Mouse (Mus musculus): ENCODE data around the gene Foxj1. TPM values are rescaled to one million over a fixed set of nuclear protein-coding genes. Genes with fewer than 3 reads are reported as not detected.

Foxj1 gene
- polyA plus RNA-seq, 1 experiment from 2014 or later = 21.2 TPM

DNA sequence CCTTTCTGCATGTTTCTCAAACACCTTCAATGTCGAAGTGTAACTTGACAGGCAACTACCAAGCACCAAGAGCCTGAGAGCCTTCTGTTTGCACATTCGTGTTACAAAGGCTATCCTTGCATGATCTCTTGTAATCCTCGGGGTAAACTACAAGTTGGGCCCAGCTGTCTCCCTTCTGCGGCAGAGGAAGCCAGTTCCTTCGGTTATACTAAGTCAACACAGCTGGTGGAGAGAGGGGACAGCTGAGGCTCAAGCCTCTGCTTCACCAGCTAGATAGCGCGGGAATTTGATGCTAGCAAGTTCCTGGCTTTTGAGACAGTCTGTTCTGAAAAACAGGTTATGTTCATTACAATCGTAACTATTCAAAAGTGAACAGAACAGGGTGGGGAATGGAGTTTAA is 22.8 kb downstream of the Foxj1 start:
- H3K9me3 ChIP-seq = no peaks in the 10 kb centered on the region
- H3K4me2 ChIP-seq = no peak overlapping the region
- WGBS = 14% methylated on average over 8 of the region's 8 CpGs
- ATAC-seq (ENCODE audit: borderline replicate concordance, extremely low read depth, low FRiP score, low TSS enrichment) = peak; percentile 70; the same call in 1 of the 2 replicates
- H3K9ac ChIP-seq = no peak overlapping the region
- no peaks in the 10 kb centered on the region for H3K27me3 ChIP-seq
- no peaks in the 10 kb centered on the region for H3K36me3 ChIP-seq
- H3K4me1 ChIP-seq = peaks cover 13% of the 10 kb centered on the region
- no peak overlapping the region for H3K4me3 ChIP-seq
- H3K27ac ChIP-seq = 0 out of 2 replicates have a peak overlapping the region, but pooled peaks have one; percentile 43

DNA sequence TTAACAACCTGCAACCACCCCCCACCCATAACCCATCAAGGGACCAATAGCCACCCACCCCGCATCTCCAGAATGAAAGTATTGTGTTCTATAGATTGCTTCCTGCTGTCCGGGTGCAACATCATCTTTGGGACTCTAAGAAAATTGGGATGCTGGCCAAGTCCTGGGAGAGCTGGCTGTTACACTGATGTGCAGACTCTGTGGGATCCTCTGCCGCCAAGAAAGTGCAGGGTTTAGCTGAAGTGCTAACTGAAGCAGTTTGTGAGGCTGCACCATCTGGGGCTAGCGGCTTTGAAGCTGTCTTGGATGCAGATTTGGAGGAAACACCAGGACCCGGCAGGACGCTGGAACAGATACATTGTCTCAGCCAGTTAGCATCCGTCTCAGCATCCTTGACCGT is 24.0 kb downstream of the Foxj1 start:
- Histone ChIP-seq H3K36me3 (no peaks in the 10 kb centered on the region), H3K9ac (no peak overlapping the region), H3K4me1 (peaks cover 19% of the 10 kb centered on the region), H3K27me3 (no peaks in the 10 kb centered on the region), H3K4me2 (no peak overlapping the region), H3K9me3 (no peaks in the 10 kb centered on the region), H3K27ac (no peak overlapping the region), H3K4me3 (no peak overlapping the region)
- peak; percentile 56; the same call in 1 of the 2 replicates for ATAC-seq (ENCODE audit: borderline replicate concordance, extremely low read depth, low FRiP score, low TSS enrichment)
- 26% methylated on average over 8 of the region's 8 CpGs for WGBS

DNA sequence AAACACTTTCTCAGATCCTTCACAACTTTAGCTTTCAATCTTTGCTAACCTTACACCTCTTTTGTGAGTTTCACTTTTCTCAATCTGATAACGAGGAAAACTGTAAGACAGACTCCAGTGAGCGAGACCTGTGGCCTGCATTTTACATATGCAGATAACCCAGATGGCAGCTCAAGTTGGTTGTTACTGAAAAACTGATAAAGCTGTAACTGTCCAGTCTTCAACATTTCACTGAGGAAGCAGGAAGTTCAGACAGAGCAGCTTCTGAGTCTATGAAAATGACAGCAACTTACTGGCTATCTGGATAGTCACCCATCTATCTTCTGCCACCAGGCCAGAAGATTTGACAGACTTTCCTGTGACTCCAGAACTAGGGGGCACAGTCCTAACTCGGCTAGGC is 25.6 kb downstream of the Foxj1 start:
- no peak overlapping the region for H3K9ac ChIP-seq
- WGBS = 61% methylated on average over 3 of the region's 3 CpGs
- no peak overlapping the region for H3K27ac ChIP-seq
- H3K4me1 ChIP-seq = peaks cover 31% of the 10 kb centered on the region
- peaks cover 7% of the 10 kb centered on the region; the same call in 1 of the 2 replicates for H3K36me3 ChIP-seq
- ATAC-seq (ENCODE audit: borderline replicate concordance, extremely low read depth, low FRiP score, low TSS enrichment) = no peak
- H3K4me3 ChIP-seq = no peak overlapping the region
- no peaks in the 10 kb centered on the region for H3K27me3 ChIP-seq
- no peak overlapping the region for H3K4me2 ChIP-seq
- no peaks in the 10 kb centered on the region for H3K9me3 ChIP-seq

DNA sequence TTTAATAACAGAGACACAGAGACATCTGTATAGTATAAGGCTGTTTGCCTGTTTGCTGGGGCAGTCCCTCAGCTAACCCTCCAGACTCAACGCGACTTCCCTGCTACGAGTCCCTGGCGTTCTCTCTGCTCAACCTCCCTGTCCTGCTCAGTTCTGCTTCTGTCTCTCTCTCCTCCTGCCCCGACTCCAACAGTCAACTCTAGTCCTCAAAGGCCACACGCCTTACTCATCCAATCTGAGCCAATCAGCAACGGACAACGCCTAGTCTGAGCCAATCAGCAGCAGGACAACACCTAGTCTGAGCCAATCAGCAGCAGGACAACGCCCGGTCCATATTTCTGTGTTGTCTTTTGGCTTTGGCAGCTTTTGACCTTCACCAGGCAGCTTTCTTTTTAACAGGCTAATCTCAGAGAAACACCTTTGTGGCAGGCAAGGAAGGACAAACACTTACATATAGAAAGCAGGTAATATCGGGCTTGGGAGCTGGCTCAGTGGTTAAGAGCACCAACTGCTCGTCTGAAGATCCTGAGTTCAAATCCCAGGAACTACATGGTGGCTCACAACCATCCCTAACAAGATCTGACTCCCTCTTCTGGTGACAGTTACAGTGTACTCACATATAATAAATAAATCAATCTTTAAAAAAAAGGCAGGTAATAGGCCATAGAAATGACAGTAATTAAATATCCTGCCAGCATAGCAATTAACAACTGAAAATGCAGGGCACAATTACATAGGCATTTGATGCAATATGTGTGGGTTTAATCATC is 27.3 kb downstream of the Foxj1 start:
- no peak overlapping the region for H3K4me2 ChIP-seq
- no peak overlapping the region for H3K9ac ChIP-seq
- ATAC-seq (ENCODE audit: borderline replicate concordance, extremely low read depth, low FRiP score, low TSS enrichment) = no peak
- H3K4me1 ChIP-seq = peaks cover 31% of the 10 kb centered on the region
- H3K27ac ChIP-seq = no peak overlapping the region
- WGBS = 86% methylated on average over 12 of the region's 12 CpGs
- no peak overlapping the region for H3K4me3 ChIP-seq
- peaks cover 22% of the 10 kb centered on the region for H3K36me3 ChIP-seq
- H3K9me3 ChIP-seq = no peaks in the 10 kb centered on the region
- H3K27me3 ChIP-seq = no peaks in the 10 kb centered on the region

DNA sequence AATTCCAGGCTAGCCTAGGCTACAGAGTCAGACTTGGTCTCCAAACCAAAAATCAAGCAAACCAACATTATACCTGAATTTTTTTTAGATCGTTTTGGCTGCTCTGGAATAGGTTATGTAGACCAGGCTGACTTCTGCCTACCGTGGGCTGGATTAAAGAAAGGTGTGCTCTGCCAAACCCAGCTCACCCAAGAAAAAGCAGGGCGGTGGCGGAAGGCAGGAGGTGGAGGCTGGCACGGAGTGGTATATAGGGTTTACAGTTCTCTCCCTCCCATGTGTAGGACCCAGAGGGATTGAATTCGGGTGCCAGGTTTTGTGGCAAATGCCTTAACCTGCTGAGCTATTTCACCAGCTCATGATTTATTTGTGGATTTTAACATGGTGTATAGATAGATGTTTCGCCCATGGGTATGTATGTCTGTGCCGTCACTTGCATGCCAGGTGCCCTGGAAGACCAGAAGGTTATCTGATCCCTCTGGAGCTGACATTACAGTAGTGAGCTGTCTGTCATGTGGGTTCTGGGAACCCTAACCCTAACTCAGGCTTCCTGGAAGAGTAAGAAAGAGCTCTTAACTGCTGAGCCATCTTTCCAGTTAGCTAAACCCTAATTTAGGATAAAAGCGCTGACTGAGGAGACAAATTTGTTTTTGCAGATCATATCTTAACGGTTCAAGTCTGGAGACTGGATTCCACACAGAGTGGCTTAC is 28.0 kb downstream of the Foxj1 start, which contains the start of gene Exoc7:
Gene Exoc7, minus strand, starts transcription at position 215 of the 707 bp plus-strand sequence.
- Histone ChIP-seq H3K27ac (no peak within 1 kb of the TSS), H3K9ac (peak within 1 kb of the TSS; percentile 80), H3K4me1 (peaks cover 23% of the 10 kb centered on the region), H3K27me3 (no peaks in the 10 kb centered on the region), H3K4me2 (peak within 1 kb of the TSS; percentile 84), H3K36me3 (peaks cover 30% of the 10 kb centered on the region), H3K4me3 (peak within 1 kb of the TSS; percentile 78), H3K9me3 (no peaks in the 10 kb centered on the region)
- WGBS = 78% methylated on average over 10 of the region's 10 CpGs
- no peak for ATAC-seq (ENCODE audit: borderline replicate concordance, extremely low read depth, low FRiP score, low TSS enrichment)

DNA sequence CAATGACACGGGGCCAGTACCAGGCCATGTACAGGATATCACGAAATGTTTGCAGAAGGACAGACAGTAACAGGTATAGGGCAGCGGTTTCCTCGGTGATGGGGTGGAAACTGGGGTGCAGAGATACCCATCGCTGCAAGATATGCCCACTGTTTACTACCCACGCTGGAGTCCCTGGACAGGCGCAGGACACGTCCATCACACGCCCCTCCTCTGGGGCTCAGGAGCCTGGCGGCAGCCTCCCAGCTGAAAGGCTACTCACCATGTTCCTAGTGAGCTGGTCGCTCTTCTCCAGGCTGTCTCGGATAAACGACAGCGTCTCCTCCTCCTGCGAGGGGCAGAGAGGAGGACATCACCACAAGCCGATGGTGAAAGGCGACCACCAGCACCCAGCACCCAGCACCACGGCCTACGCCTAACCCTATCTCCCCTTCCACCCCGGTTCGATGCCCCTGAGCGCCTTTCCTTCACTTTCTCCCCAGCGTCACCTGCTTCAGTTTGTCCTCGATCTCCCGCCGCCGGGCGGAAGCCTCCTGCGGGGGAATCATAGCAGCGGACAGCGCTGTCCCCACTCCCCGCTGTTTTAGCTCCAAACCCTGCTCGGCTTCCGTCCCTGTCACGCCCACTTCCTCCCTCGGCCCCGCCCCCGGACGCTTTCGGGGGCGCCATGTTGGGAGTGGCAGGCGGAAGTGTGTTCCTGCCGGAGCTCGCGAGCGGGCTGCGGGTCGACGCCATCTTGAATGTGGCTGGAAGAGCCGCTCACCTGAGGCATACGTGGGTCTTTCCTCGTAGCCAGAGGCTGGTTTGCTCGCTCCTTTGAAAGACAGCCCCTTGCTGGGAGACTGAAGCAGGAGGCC is 28.8 kb downstream of the Foxj1 start:
- Histone ChIP-seq H3K9ac (peak overlapping the region; percentile 80), H3K4me3 (peak overlapping the region; percentile 78), H3K4me1 (peaks cover 19% of the 10 kb centered on the region), H3K9me3 (no peaks in the 10 kb centered on the region), H3K4me2 (peak overlapping the region; percentile 84), H3K27ac (no peak overlapping the region), H3K27me3 (no peaks in the 10 kb centered on the region), H3K36me3 (peaks cover 36% of the 10 kb centered on the region)
- under 1% methylated on average over 53 of the region's 53 CpGs for WGBS
- ATAC-seq (ENCODE audit: borderline replicate concordance, extremely low read depth, low FRiP score, low TSS enrichment) = peak; percentile 93

DNA sequence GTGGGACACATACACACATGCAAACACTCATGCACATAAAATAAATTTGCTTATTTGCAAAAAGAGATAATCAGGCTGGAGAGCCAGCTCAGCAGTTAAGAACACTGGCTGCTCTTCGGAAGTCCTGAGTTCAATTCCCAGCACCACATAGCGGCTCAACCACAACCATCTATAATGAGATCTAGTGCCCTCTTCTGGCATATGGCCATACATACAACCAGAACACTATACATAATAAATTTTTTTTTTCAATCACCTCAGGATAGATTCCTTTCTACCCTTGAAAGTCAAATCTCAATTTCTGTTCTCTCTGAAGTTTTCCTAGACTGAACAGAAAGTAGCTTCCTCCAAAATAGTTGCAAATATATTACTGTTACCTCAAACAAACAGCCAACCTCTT is 29.8 kb downstream of the Foxj1 start:
- Histone ChIP-seq H3K9ac (no peak overlapping the region), H3K27ac (no peak overlapping the region), H3K36me3 (peaks cover 45% of the 10 kb centered on the region), H3K4me1 (peaks cover 17% of the 10 kb centered on the region), H3K9me3 (no peaks in the 10 kb centered on the region), H3K4me3 (peak overlapping the region; percentile 78), H3K27me3 (no peaks in the 10 kb centered on the region), H3K4me2 (peak overlapping the region; percentile 84)
- 96% methylated on average over 2 of the region's 2 CpGs for WGBS
- no peak for ATAC-seq (ENCODE audit: borderline replicate concordance, extremely low read depth, low FRiP score, low TSS enrichment)

DNA sequence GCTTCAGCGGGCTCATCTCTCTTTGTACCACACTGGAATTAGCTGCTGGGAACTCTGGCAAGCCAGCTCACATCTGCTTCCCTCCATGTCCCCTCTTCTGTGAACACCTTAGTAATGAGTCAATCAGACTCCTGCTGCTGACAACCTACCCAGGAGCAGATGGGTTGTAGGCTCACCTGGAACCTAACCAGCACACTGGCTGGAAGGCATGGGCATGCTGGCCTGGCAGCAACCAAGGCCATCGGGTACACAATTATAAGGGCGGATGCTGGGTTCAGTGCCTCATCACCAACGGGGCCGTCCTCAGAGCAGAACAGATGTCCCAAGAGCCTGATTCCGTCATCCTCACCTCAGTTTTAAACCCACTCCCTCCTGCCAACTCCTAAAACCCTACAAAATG is 36.6 kb downstream of the Foxj1 start:
- Histone ChIP-seq H3K27ac (no peak overlapping the region), H3K27me3 (no peaks in the 10 kb centered on the region), H3K4me2 (no peak overlapping the region), H3K4me3 (no peak overlapping the region), H3K4me1 (no peaks in the 10 kb centered on the region), H3K9me3 (no peaks in the 10 kb centered on the region), H3K36me3 (peaks cover 57% of the 10 kb centered on the region), H3K9ac (no peak overlapping the region)
- 85% methylated on average over 6 of the region's 6 CpGs for WGBS
- no peak for ATAC-seq (ENCODE audit: borderline replicate concordance, extremely low read depth, low FRiP score, low TSS enrichment)

DNA sequence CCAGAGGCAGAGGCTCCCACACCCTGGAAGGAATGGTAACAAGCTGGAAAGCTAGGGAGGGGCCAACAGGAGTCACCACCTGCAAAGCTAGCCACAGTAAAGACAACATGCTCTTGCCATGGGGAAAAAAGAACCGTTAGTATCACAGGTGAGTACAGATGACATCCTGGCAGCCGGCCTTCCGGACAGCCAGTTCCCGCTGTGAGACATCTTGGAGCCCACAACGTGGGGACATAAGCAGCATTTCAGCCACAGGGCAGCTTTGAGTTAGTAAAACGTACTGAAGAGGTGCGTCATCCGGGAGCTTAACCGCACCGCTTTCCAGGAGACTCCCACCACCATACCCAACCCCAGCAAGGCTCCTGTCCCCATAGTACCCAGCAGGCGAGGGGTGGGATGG is 37.0 kb downstream of the Foxj1 start:
- Histone ChIP-seq H3K27me3 (no peaks in the 10 kb centered on the region), H3K4me2 (no peak overlapping the region), H3K9ac (no peak overlapping the region), H3K9me3 (no peaks in the 10 kb centered on the region), H3K27ac (no peak overlapping the region), H3K4me3 (no peak overlapping the region), H3K4me1 (no peaks in the 10 kb centered on the region), H3K36me3 (peaks cover 53% of the 10 kb centered on the region)
- 86% methylated on average over 11 of the region's 11 CpGs for WGBS
- no peak for ATAC-seq (ENCODE audit: borderline replicate concordance, extremely low read depth, low FRiP score, low TSS enrichment)

DNA sequence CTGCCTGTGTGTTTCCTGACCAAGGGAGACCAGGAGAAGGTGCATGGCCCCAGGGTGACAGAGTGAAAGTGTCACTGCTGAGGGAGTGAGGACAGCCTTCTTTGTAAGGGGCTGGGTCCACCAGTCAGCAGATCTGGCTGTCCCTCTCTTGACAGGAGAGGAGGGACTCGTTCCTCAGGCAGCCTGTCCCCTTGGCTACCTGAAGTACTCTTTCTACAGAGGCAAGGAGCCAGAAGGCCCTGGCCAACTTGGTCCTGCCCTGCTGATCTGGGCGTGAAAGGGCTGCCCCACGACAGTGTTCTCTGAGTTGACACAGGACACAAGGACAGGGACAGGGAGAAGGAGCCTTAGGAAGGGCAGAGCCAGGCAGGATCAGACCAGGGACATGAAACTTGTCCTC is 38.2 kb downstream of the Foxj1 start:
- no peak overlapping the region for H3K9ac ChIP-seq
- 51% methylated on average over 3 of the region's 3 CpGs for WGBS
- ATAC-seq (ENCODE audit: borderline replicate concordance, extremely low read depth, low FRiP score, low TSS enrichment) = no peak

DNA sequence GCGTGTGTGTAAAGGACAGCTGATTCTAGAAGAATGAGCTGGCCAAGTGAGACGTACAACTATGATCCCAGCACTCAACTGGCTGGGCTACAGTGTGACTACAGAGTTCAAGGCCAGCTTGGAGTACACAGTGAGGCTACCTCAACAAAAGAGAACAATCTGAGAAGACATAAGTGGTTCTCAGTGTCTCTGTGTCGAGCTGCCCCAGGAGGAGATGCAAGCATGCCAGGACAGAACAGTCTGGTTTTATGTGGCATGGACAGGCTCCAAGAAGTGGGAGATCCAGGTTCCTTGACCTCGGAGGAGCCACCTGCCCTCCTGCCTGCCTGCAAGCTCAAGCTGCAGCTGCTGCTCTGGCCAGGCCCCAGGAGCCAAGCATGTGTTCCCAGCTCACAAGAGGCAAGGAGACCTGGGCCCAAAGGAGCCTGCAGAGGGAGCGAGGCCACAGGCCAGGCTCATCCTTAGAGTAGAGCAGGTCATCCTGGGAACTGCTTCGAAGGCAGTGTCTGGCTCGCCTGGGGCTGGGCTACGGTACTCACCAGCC is 38.9 kb downstream of the Foxj1 start:
- Histone ChIP-seq H3K9ac (no peak overlapping the region), H3K9me3 (no peaks in the 10 kb centered on the region), H3K36me3 (peaks cover 48% of the 10 kb centered on the region), H3K4me2 (no peak overlapping the region), H3K4me1 (no peaks in the 10 kb centered on the region), H3K27ac (no peak overlapping the region), H3K4me3 (no peak overlapping the region), H3K27me3 (no peaks in the 10 kb centered on the region)
- WGBS = 75% methylated on average over 8 of the region's 8 CpGs
- no peak for ATAC-seq (ENCODE audit: borderline replicate concordance, extremely low read depth, low FRiP score, low TSS enrichment)

More for the DNA sequence above, 38.2 kb downstream of the Foxj1 start:
- no peak overlapping the region for H3K27ac ChIP-seq
- H3K4me1 ChIP-seq = no peaks in the 10 kb centered on the region
- H3K36me3 ChIP-seq = peaks cover 47% of the 10 kb centered on the region
- no peak overlapping the region for H3K4me3 ChIP-seq
- no peaks in the 10 kb centered on the region for H3K27me3 ChIP-seq
- no peaks in the 10 kb centered on the region for H3K9me3 ChIP-seq
- no peak overlapping the region for H3K4me2 ChIP-seq

Data from lung, embryonic 15.5 days (tissue).